Mouse (Mus musculus): ENCODE data around the gene Dtl. TPM values are rescaled to one million over a fixed set of nuclear protein-coding genes. Genes with fewer than 3 reads are reported as not detected.

Dtl gene
- polyA plus RNA-seq, 1 experiment from 2014 or later, result 11.8 TPM

GRCm38 (mm10) chr1:191617589-191617988 lies 42.2 kb upstream of the Dtl start:
- Histone ChIP-seq H3K9ac (replicated peaks) (no peak overlapping the region), H3K36me3 (replicated peaks; ENCODE audit: insufficient read depth, low read length) (peaks cover 82% of the 10 kb centered on the region), H3K9me3 (ENCODE audit: low read length) (no peaks in the 10 kb centered on the region), H3K4me3 (ENCODE audit: low read depth, low read length) (no peak overlapping the region), H3K27ac (ENCODE audit: low read depth) (no peak overlapping the region), H3K27me3 (ENCODE audit: insufficient read depth, low read length) (no peaks in the 10 kb centered on the region), H3K4me1 (ENCODE audit: insufficient read depth) (no peaks in the 10 kb centered on the region), H3K4me2 (ENCODE audit: low read depth, low read length) (no peak overlapping the region)
- TF ChIP-seq CTCF (IDR thresholded peaks at IDR 0.05; ENCODE audit: low read depth), result no peak
- TF ChIP-seq EP300 (IDR thresholded peaks at IDR 0.05; ENCODE audit: low read depth), result no peak
- ATAC-seq, result no peak
- 83% methylated on average over 3 of the region's 3 CpGs for WGBS (ENCODE audit: insufficient replicate concordance)
- no peak for DNase-seq

GRCm38 (mm10) chr1:191616245-191616644 lies 40.9 kb upstream of the Dtl start:
- Histone ChIP-seq H3K27me3 (ENCODE audit: insufficient read depth, low read length) (no peaks in the 10 kb centered on the region), H3K4me1 (ENCODE audit: insufficient read depth) (no peaks in the 10 kb centered on the region), H3K9ac (replicated peaks) (no peak overlapping the region), H3K4me2 (ENCODE audit: low read depth, low read length) (no peak overlapping the region), H3K9me3 (ENCODE audit: low read length) (no peaks in the 10 kb centered on the region), H3K4me3 (ENCODE audit: low read depth, low read length) (no peak overlapping the region), H3K36me3 (replicated peaks; ENCODE audit: insufficient read depth, low read length) (peaks cover 85% of the 10 kb centered on the region), H3K27ac (ENCODE audit: low read depth) (no peak overlapping the region)
- 92% methylated on average over 8 of the region's 8 CpGs for WGBS (ENCODE audit: insufficient replicate concordance)
- TF ChIP-seq CTCF (IDR thresholded peaks at IDR 0.05; ENCODE audit: low read depth) (no peak), EP300 (IDR thresholded peaks at IDR 0.05; ENCODE audit: low read depth) (no peak)
- ATAC-seq (no peak), DNase-seq (no peak)

DNA sequence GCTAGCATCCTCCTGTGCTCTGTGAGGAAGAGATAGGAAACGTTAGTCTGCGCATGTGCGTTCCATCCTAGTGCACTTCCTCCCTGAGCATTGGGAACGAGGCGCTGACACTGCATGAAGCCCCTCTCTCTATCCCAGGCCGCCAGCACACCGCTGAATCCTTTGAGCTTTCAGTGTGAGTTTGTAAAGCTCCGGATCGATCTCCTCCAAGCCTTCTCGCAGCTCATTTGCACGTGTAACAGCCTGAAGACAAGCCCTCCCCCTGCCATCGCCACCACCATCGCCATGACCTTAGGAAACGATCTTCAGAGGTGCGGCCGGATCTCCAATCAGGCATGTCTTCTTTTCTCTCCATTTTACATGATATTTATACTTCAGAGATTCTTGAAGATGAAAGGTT lies 37.5 kb upstream of the Dtl start:
- Histone ChIP-seq H3K27ac (ENCODE audit: low read depth) (no peak overlapping the region), H3K4me2 (ENCODE audit: low read depth, low read length) (no peak overlapping the region), H3K27me3 (ENCODE audit: insufficient read depth, low read length) (no peaks in the 10 kb centered on the region), H3K4me1 (ENCODE audit: insufficient read depth) (no peaks in the 10 kb centered on the region), H3K36me3 (replicated peaks; ENCODE audit: insufficient read depth, low read length) (peaks cover 83% of the 10 kb centered on the region), H3K9me3 (ENCODE audit: low read length) (no peaks in the 10 kb centered on the region), H3K9ac (replicated peaks) (no peak overlapping the region), H3K4me3 (ENCODE audit: low read depth, low read length) (no peak overlapping the region)
- DNase-seq (no peak), ATAC-seq (no peak)
- no peak for TF ChIP-seq CTCF (IDR thresholded peaks at IDR 0.05; ENCODE audit: low read depth)
- no peak for TF ChIP-seq EP300 (IDR thresholded peaks at IDR 0.05; ENCODE audit: low read depth)
- 84% methylated on average over 16 of the region's 16 CpGs for WGBS (ENCODE audit: insufficient replicate concordance)

DNA sequence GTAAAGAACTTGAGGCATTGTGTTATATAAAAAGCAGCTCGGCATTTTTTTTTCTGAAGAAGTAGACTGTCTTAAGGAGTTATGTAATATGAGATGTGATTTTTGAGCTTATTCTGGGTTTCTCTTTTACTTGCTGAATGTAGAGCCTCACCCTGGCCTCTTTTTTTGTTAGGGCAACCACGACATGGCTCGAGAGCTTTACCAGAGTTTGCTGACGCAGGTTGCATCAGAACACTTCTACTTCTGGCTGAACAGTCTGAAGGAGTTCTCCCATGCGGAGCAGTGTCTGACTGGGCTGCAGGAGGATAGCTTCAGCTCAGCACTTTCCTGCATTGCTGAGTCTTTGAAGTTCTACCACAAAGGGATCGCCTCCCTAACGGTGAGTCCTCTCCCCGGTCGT lies 36.3 kb upstream of the Dtl start:
- no peak for DNase-seq
- Histone ChIP-seq H3K9me3 (ENCODE audit: low read length) (no peaks in the 10 kb centered on the region), H3K36me3 (replicated peaks; ENCODE audit: insufficient read depth, low read length) (peaks cover 86% of the 10 kb centered on the region), H3K27ac (ENCODE audit: low read depth) (no peak overlapping the region), H3K4me3 (ENCODE audit: low read depth, low read length) (no peak overlapping the region), H3K4me1 (ENCODE audit: insufficient read depth) (no peaks in the 10 kb centered on the region), H3K27me3 (ENCODE audit: insufficient read depth, low read length) (no peaks in the 10 kb centered on the region), H3K9ac (replicated peaks) (no peak overlapping the region), H3K4me2 (ENCODE audit: low read depth, low read length) (no peak overlapping the region)
- no peak for ATAC-seq
- 85% methylated on average over 9 of the region's 9 CpGs for WGBS (ENCODE audit: insufficient replicate concordance)
- TF ChIP-seq CTCF (IDR thresholded peaks at IDR 0.05; ENCODE audit: low read depth) (no peak), EP300 (IDR thresholded peaks at IDR 0.05; ENCODE audit: low read depth) (no peak)

DNA sequence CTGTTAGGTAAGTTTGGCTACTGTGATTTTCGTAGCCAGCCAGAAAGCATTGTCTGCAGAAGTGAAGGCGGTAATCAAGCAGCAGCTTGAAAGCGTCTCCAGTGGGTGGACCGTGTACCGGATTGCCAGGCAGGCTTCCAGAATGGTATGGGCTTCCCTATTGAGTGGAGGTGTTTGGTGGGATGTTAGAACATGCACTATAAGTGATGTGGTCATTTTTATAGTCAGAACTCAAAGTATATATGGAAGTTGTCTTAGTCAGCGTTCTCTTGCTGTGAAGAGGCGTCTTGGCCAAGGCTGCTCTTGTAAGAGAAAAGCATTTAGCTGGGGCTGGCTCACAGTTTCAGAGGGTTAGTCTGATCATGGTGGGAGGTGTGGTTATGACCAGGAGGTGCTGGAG lies 35.0 kb upstream of the Dtl start:
- Histone ChIP-seq H3K4me1 (ENCODE audit: insufficient read depth) (no peaks in the 10 kb centered on the region), H3K9me3 (ENCODE audit: low read length) (no peaks in the 10 kb centered on the region), H3K4me3 (ENCODE audit: low read depth, low read length) (no peak overlapping the region), H3K36me3 (replicated peaks; ENCODE audit: insufficient read depth, low read length) (peaks cover 84% of the 10 kb centered on the region), H3K4me2 (ENCODE audit: low read depth, low read length) (no peak overlapping the region), H3K27ac (ENCODE audit: low read depth) (no peak overlapping the region), H3K27me3 (ENCODE audit: insufficient read depth, low read length) (no peaks in the 10 kb centered on the region), H3K9ac (replicated peaks) (no peak overlapping the region)
- DNase-seq (no peak), ATAC-seq (no peak)
- 93% methylated on average over 7 of the region's 7 CpGs for WGBS (ENCODE audit: insufficient replicate concordance)
- TF ChIP-seq EP300 (IDR thresholded peaks at IDR 0.05; ENCODE audit: low read depth), result no peak
- no peak for TF ChIP-seq CTCF (IDR thresholded peaks at IDR 0.05; ENCODE audit: low read depth)

GRCm38 (mm10) chr1:191609578-191609977 lies 34.2 kb upstream of the Dtl start:
- no peak for TF ChIP-seq EP300 (IDR thresholded peaks at IDR 0.05; ENCODE audit: low read depth)
- no peak for TF ChIP-seq CTCF (IDR thresholded peaks at IDR 0.05; ENCODE audit: low read depth)
- DNase-seq, result no peak
- Histone ChIP-seq H3K4me1 (ENCODE audit: insufficient read depth) (no peaks in the 10 kb centered on the region), H3K4me3 (ENCODE audit: low read depth, low read length) (no peak overlapping the region), H3K9me3 (ENCODE audit: low read length) (no peaks in the 10 kb centered on the region), H3K27me3 (ENCODE audit: insufficient read depth, low read length) (no peaks in the 10 kb centered on the region), H3K9ac (replicated peaks) (no peak overlapping the region), H3K27ac (ENCODE audit: low read depth) (no peak overlapping the region), H3K4me2 (ENCODE audit: low read depth, low read length) (no peak overlapping the region), H3K36me3 (replicated peaks; ENCODE audit: insufficient read depth, low read length) (peaks cover 86% of the 10 kb centered on the region)
- 85% methylated on average over 1 of the region's 1 CpGs for WGBS (ENCODE audit: insufficient replicate concordance)
- no peak for ATAC-seq

DNA sequence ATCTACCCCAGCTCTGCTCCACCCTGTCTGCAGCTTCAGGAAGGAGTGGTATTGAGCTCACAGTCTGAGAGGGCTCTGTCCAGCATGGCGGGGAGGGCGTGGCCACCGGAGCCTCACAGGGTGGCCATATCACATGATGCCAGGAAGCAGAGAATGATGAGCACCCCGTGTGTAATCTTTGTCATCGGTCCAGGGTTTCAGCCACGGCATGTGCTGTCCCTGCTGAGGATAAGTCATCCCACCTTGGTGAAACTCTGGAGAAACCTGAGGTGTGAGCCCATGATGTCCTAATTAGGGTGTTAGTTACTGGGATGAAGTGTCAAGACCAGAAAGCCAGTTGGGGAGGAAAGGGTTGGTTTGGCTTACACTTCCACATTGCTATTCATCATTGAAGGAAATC lies 33.7 kb upstream of the Dtl start:
- no peaks in the 10 kb centered on the region for H3K27me3 ChIP-seq (ENCODE audit: insufficient read depth, low read length)
- TF ChIP-seq CTCF (IDR thresholded peaks at IDR 0.05; ENCODE audit: low read depth), result no peak
- TF ChIP-seq EP300 (IDR thresholded peaks at IDR 0.05; ENCODE audit: low read depth), result no peak
- WGBS (ENCODE audit: insufficient replicate concordance), result 75% methylated on average over 6 of the region's 6 CpGs

More for the DNA sequence above, 33.7 kb upstream of the Dtl start:
- DNase-seq (no peak), ATAC-seq (no peak)
- Histone ChIP-seq H3K9me3 (ENCODE audit: low read length) (no peaks in the 10 kb centered on the region), H3K4me2 (ENCODE audit: low read depth, low read length) (no peak overlapping the region), H3K9ac (replicated peaks) (no peak overlapping the region), H3K4me1 (ENCODE audit: insufficient read depth) (no peaks in the 10 kb centered on the region), H3K36me3 (replicated peaks; ENCODE audit: insufficient read depth, low read length) (peaks cover 81% of the 10 kb centered on the region), H3K4me3 (ENCODE audit: low read depth, low read length) (no peak overlapping the region), H3K27ac (ENCODE audit: low read depth) (no peak overlapping the region)

All from liver, postnatal 0 days (tissue).